Mouse (Mus musculus) urinary bladder, postnatal 10 days (tissue): ENCODE measurements around the gene Pcsk1n.
"Not testable (repeated sequence)": the region's sequence is repeated elsewhere in the genome, so short reads cannot be mapped to it uniquely, and the experiment has no call there.

Source experiments
- DNase-seq: peaks from one replicate; pipeline ENCODE4 v3.0.0; 2022; ENCODE audit warnings: low spot score

Gene Pcsk1n

GRCm38 (mm10) chrX:7919601-7920383 lies at the start of gene Pcsk1n:
Gene Pcsk1n, plus strand, starts transcription at chrX:7919822.
- no peak for DNase-seq

GRCm38 (mm10) chrX:7869826-7870225 lies 49.8 kb upstream of the Pcsk1n start:
- DNase-seq = no peak

GRCm38 (mm10) chrX:7878007-7878419 lies 41.6 kb upstream of the Pcsk1n start, which contains the start of gene Pim2:
Gene Pim2, plus strand, starts transcription at chrX:7878262.
- DNase-seq = no peak

- no peak for DNase-seq
Observed at GRCm38 (mm10) chrX:7878495-7878894, 41.1 kb upstream of the Pcsk1n start.

- no peak for DNase-seq
Observed at GRCm38 (mm10) chrX:7879819-7880218, 39.8 kb upstream of the Pcsk1n start.

GRCm38 (mm10) chrX:7883841-7884567 lies 35.6 kb upstream of the Pcsk1n start, which contains the start of gene Slc35a2:
Gene Slc35a2, plus strand, starts transcription at chrX:7884028.
- DNase-seq = peak; percentile 33

GRCm38 (mm10) chrX:7898211-7898610 lies 21.4 kb upstream of the Pcsk1n start:
- DNase-seq = no peak

GRCm38 (mm10) chrX:7898880-7899874 lies 20.4 kb upstream of the Pcsk1n start, which contains the start of the genes Pqbp1 and Timm17b:
Gene Pqbp1, minus strand, starts transcription at chrX:7899269.
Gene Timm17b, plus strand, starts transcription at chrX:7899357.
- peak; percentile 37 for DNase-seq

GRCm38 (mm10) chrX:7904441-7904840 lies 15.2 kb upstream of the Pcsk1n start:
- DNase-seq = no peak

GRCm38 (mm10) chrX:7907735-7908134 lies 11.9 kb upstream of the Pcsk1n start, which contains the start of gene Gm10491:
Gene Gm10491, minus strand, starts transcription at chrX:7907835.
- no peak for DNase-seq

GRCm38 (mm10) chrX:7909242-7909641 lies 10.4 kb upstream of the Pcsk1n start, which contains the start of gene Gm10490:
Gene Gm10490, plus strand, starts transcription at chrX:7909542.
- not testable (repeated sequence) for DNase-seq

- DNase-seq = no peak
Observed at GRCm38 (mm10) chrX:7910473-7910872, 9.1 kb upstream of the Pcsk1n start.

- DNase-seq = not testable (repeated sequence)
Observed at GRCm38 (mm10) chrX:7915669-7916068, 4.0 kb upstream of the Pcsk1n start.

- not testable (repeated sequence) for DNase-seq
Observed at GRCm38 (mm10) chrX:7917960-7918359, 1.7 kb upstream of the Pcsk1n start.

GRCm38 (mm10) chrX:7922032-7922431 lies 2.4 kb downstream of the Pcsk1n start:
- DNase-seq = no peak

- no peak for DNase-seq
Observed at GRCm38 (mm10) chrX:7926266-7926665, 6.6 kb downstream of the Pcsk1n start.

- DNase-seq = no peak
Observed at GRCm38 (mm10) chrX:7927116-7927515, 7.5 kb downstream of the Pcsk1n start.

- no peak for DNase-seq
Observed at GRCm38 (mm10) chrX:7928270-7928790, 8.7 kb downstream of the Pcsk1n start, which contains the start of gene Eras. Gene Eras, minus strand, starts transcription at chrX:7928607.

- DNase-seq = no peak
Observed at GRCm38 (mm10) chrX:7936874-7937273, 17.3 kb downstream of the Pcsk1n start.

GRCm38 (mm10) chrX:7937667-7938066 lies 18.0 kb downstream of the Pcsk1n start:
- no peak for DNase-seq

GRCm38 (mm10) chrX:7945618-7946017 lies 26.0 kb downstream of the Pcsk1n start:
- DNase-seq = no peak
